Mouse (Mus musculus) midbrain, embryonic 15.5 days (tissue): ENCODE measurements around the gene Gm10118. TPM values are rescaled to one million over a fixed set of nuclear protein-coding genes. Genes with fewer than 3 reads are reported as not detected.

Source experiments
- polyA plus RNA-seq: library from polyadenylated mRNA; unstranded; fragments of >200 nt; fragmentation: Nextera tagmentation; extraction: Ambion mirVana; gene quantifications from 2 replicates; pipeline ENCODE4 v1.2.1, GENCODE M21; 2015

Gm10118 gene
- polyA plus RNA-seq, 1 experiment from 2014 or later, result 1.4 TPM

Other genes starting within 250 kb of the Gm10118 start
- gene Lrrtm3, start 162.8 kb upstream of the Gm10118 start, polyA plus RNA-seq, result 38.1 and 39.0 TPM in 2 replicates